Mouse (Mus musculus): ENCODE data around the gene Ndufaf7. TPM values are rescaled to one million over a fixed set of nuclear protein-coding genes. Genes with fewer than 3 reads are reported as not detected.

Gene Ndufaf7
- polyA plus RNA-seq (2014; fragmentation: Nextera tagmentation; extraction: Ambion mirVana), result 59.5 and 66.0 TPM in 2 replicates

- H3K4me2 ChIP-seq (replicated peaks), result peak within 1 kb of the TSS; percentile 73
- peak; percentile 99 for DNase-seq (ENCODE audit: low spot score)
- H3K36me3 ChIP-seq (replicated peaks; ENCODE audit: control insufficient read depth, insufficient read depth), result peaks cover 57% of the 10 kb centered on the region
- under 1% methylated on average over 45 of the region's 45 CpGs for WGBS
- H3K4me1 ChIP-seq (replicated peaks; ENCODE audit: control insufficient read depth, insufficient read depth, low read length), result peaks cover 17% of the 10 kb centered on the region
- ATAC-seq (ENCODE audit: low FRiP score), result peak; percentile 100
- no peaks in the 10 kb centered on the region for H3K27me3 ChIP-seq (ENCODE audit: control insufficient read depth, insufficient read depth, low read length)
- H3K27ac ChIP-seq, result peak within 1 kb of the TSS; percentile 51
- peak within 1 kb of the TSS; percentile 60 for H3K4me3 ChIP-seq (replicated peaks; ENCODE audit: low read length)
- H3K9me3 ChIP-seq (ENCODE audit: control insufficient read depth, low read length), result no peaks in the 10 kb centered on the region
- H3K9ac ChIP-seq, result peak within 1 kb of the TSS; percentile 68
Observed at GRCm38 (mm10) chr17:78936466-78937228, at the start of gene Ndufaf7, which contains the start of gene Cebpz. TSS of gene Ndufaf7 (plus strand) at chr17:78937136. TSS of gene Cebpz (minus strand) at chr17:78937066.

GRCm38 (mm10) chr17:78888554-78888953 lies 48.4 kb upstream of the Ndufaf7 start:
- no peak for DNase-seq (ENCODE audit: low spot score)
- no peak overlapping the region for H3K27ac ChIP-seq
- 80% methylated on average over 4 of the region's 4 CpGs for WGBS
- no peak overlapping the region for H3K4me2 ChIP-seq (replicated peaks)
- no peak for ATAC-seq (ENCODE audit: low FRiP score)
- no peak overlapping the region for H3K4me3 ChIP-seq (replicated peaks; ENCODE audit: low read length)
- H3K4me1 ChIP-seq (replicated peaks; ENCODE audit: control insufficient read depth, insufficient read depth, low read length), result no peaks in the 10 kb centered on the region
- H3K27me3 ChIP-seq (ENCODE audit: control insufficient read depth, insufficient read depth, low read length), result no peaks in the 10 kb centered on the region
- H3K36me3 ChIP-seq (replicated peaks; ENCODE audit: control insufficient read depth, insufficient read depth), result no peaks in the 10 kb centered on the region
- H3K9ac ChIP-seq, result no peak overlapping the region
- H3K9me3 ChIP-seq (ENCODE audit: control insufficient read depth, low read length), result no peaks in the 10 kb centered on the region

DNA sequence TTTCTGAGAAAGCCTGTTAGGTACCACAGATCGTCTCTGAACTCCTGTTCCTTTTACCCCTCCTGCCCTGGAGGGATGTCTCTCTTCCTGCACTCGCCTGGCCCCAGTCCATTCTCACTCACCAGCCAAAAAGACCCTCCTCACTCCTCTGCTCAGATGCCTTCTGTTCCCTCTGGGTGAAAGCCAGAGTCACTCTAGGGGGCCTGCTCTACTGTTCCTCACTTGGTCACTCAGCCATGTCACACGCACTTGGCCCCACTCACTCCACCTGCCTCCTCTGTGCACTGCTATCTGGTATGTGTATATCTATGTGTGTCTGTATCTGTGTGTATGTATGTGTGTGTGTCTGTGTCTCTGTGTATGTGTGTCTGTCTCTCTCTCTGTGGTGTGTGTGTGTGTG lies 47.8 kb upstream of the Ndufaf7 start:
- H3K4me2 ChIP-seq (replicated peaks), result no peak overlapping the region
- no peaks in the 10 kb centered on the region for H3K4me1 ChIP-seq (replicated peaks; ENCODE audit: control insufficient read depth, insufficient read depth, low read length)
- DNase-seq (ENCODE audit: low spot score), result peak; percentile 41
- no peaks in the 10 kb centered on the region for H3K36me3 ChIP-seq (replicated peaks; ENCODE audit: control insufficient read depth, insufficient read depth)
- 0 out of 2 replicates have a peak, but pooled peaks have one; percentile 24 for ATAC-seq (ENCODE audit: low FRiP score)
- no peak overlapping the region for H3K27ac ChIP-seq
- 37% methylated on average over 3 of the region's 3 CpGs for WGBS
- no peak overlapping the region for H3K9ac ChIP-seq
- no peaks in the 10 kb centered on the region for H3K9me3 ChIP-seq (ENCODE audit: control insufficient read depth, low read length)
- no peak overlapping the region for H3K4me3 ChIP-seq (replicated peaks; ENCODE audit: low read length)
- H3K27me3 ChIP-seq (ENCODE audit: control insufficient read depth, insufficient read depth, low read length), result no peaks in the 10 kb centered on the region

DNA sequence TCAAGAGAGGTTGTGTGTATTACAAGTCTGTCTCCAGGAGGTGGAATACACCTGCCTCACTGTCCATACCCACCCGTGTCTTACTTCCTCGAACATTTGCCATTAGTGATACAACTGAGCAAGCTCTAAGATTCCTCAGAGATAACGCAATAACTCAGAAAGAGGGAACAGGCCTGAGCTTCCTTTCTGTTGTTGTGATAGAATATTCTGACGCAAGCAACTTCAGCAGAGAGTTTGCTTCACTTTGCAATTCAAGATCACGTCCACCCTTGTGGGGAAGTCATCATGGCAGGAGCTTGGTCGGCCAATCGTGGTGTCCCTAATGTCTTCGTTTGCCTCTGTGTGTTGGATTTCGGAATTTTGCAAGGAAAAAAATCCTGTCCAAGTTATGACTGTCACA lies 45.9 kb upstream of the Ndufaf7 start:
- Histone ChIP-seq H3K27me3 (ENCODE audit: control insufficient read depth, insufficient read depth, low read length) (no peaks in the 10 kb centered on the region), H3K9ac (no peak overlapping the region), H3K9me3 (ENCODE audit: control insufficient read depth, low read length) (no peaks in the 10 kb centered on the region), H3K4me1 (replicated peaks; ENCODE audit: control insufficient read depth, insufficient read depth, low read length) (no peaks in the 10 kb centered on the region), H3K4me2 (replicated peaks) (no peak overlapping the region), H3K27ac (no peak overlapping the region), H3K4me3 (replicated peaks; ENCODE audit: low read length) (no peak overlapping the region), H3K36me3 (replicated peaks; ENCODE audit: control insufficient read depth, insufficient read depth) (no peaks in the 10 kb centered on the region)
- DNase-seq (ENCODE audit: low spot score) (no peak), ATAC-seq (ENCODE audit: low FRiP score) (no peak)
- WGBS, result 89% methylated on average over 9 of the region's 9 CpGs

GRCm38 (mm10) chr17:78894991-78895390 lies 41.9 kb upstream of the Ndufaf7 start:
- Histone ChIP-seq H3K27ac (no peak overlapping the region), H3K9ac (no peak overlapping the region), H3K4me1 (replicated peaks; ENCODE audit: control insufficient read depth, insufficient read depth, low read length) (no peaks in the 10 kb centered on the region), H3K4me2 (replicated peaks) (no peak overlapping the region), H3K4me3 (replicated peaks; ENCODE audit: low read length) (no peak overlapping the region), H3K9me3 (ENCODE audit: control insufficient read depth, low read length) (no peaks in the 10 kb centered on the region), H3K36me3 (replicated peaks; ENCODE audit: control insufficient read depth, insufficient read depth) (no peaks in the 10 kb centered on the region), H3K27me3 (ENCODE audit: control insufficient read depth, insufficient read depth, low read length) (no peaks in the 10 kb centered on the region)
- DNase-seq (ENCODE audit: low spot score), result no peak
- ATAC-seq (ENCODE audit: low FRiP score), result no peak
- WGBS, result 83% methylated on average over 7 of the region's 7 CpGs

- no peak overlapping the region for H3K4me3 ChIP-seq (replicated peaks; ENCODE audit: low read length)
- H3K27me3 ChIP-seq (ENCODE audit: control insufficient read depth, insufficient read depth, low read length), result no peaks in the 10 kb centered on the region
- H3K36me3 ChIP-seq (replicated peaks; ENCODE audit: control insufficient read depth, insufficient read depth), result no peaks in the 10 kb centered on the region
- ATAC-seq (ENCODE audit: low FRiP score) (no peak; the same call in 1 of the 2 replicates), DNase-seq (ENCODE audit: low spot score) (peak; percentile 74)
- no peaks in the 10 kb centered on the region for H3K4me1 ChIP-seq (replicated peaks; ENCODE audit: control insufficient read depth, insufficient read depth, low read length)
- H3K9me3 ChIP-seq (ENCODE audit: control insufficient read depth, low read length), result no peaks in the 10 kb centered on the region
- no peak overlapping the region for H3K27ac ChIP-seq
- 39% methylated on average over 8 of the region's 8 CpGs for WGBS
- no peak overlapping the region for H3K9ac ChIP-seq
- 0 out of 2 replicates have a peak overlapping the region, but pooled peaks have one; percentile 17 for H3K4me2 ChIP-seq (replicated peaks)
Observed at GRCm38 (mm10) chr17:78895394-78895793, 41.5 kb upstream of the Ndufaf7 start.

GRCm38 (mm10) chr17:78903158-78903557 lies 33.8 kb upstream of the Ndufaf7 start:
- H3K36me3 ChIP-seq (replicated peaks; ENCODE audit: control insufficient read depth, insufficient read depth), result no peaks in the 10 kb centered on the region

DNA sequence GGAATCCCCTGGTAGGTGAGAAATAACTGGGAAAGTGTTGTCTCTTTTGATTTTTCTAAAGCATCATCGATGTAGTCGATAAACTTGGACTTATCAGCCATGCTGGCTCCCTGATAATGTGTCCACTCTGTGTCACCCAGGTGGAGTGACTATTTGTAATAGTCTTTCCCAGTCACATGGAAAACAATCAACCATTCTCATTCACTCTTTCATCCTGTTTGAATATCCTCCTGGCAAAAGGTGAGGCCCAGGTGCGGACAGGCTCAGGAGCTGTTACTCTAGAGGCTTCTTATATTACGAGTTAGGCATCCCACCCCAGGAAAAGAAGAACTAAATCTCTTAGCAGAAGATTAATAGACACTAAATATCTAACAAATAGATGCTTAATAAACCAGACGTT lies 30.0 kb upstream of the Ndufaf7 start, which contains the start of gene Sult6b1:
TSS of gene Sult6b1 (minus strand) at position 101 of the 400 bp plus-strand sequence.
- DNase-seq (ENCODE audit: low spot score) (no peak), ATAC-seq (ENCODE audit: low FRiP score) (no peak)
- H3K36me3 ChIP-seq (replicated peaks; ENCODE audit: control insufficient read depth, insufficient read depth), result no peaks in the 10 kb centered on the region
- no peaks in the 10 kb centered on the region for H3K9me3 ChIP-seq (ENCODE audit: control insufficient read depth, low read length)
- H3K4me3 ChIP-seq (replicated peaks; ENCODE audit: low read length), result no peak within 1 kb of the TSS
- H3K4me2 ChIP-seq (replicated peaks), result no peak within 1 kb of the TSS
- WGBS, result 89% methylated on average over 5 of the region's 5 CpGs
- H3K27me3 ChIP-seq (ENCODE audit: control insufficient read depth, insufficient read depth, low read length), result no peaks in the 10 kb centered on the region; the same call in 1 of the 2 replicates
- H3K27ac ChIP-seq, result no peak within 1 kb of the TSS
- H3K9ac ChIP-seq, result no peak within 1 kb of the TSS
- no peaks in the 10 kb centered on the region for H3K4me1 ChIP-seq (replicated peaks; ENCODE audit: control insufficient read depth, insufficient read depth, low read length)

More at GRCm38 (mm10) chr17:78903158-78903557, 33.8 kb upstream of the Ndufaf7 start:
- DNase-seq (ENCODE audit: low spot score), result no peak
- 81% methylated on average over 2 of the region's 2 CpGs for WGBS
- Histone ChIP-seq H3K4me1 (replicated peaks; ENCODE audit: control insufficient read depth, insufficient read depth, low read length) (no peaks in the 10 kb centered on the region), H3K9ac (no peak overlapping the region), H3K27ac (no peak overlapping the region), H3K4me2 (replicated peaks) (no peak overlapping the region), H3K27me3 (ENCODE audit: control insufficient read depth, insufficient read depth, low read length) (no peaks in the 10 kb centered on the region), H3K4me3 (replicated peaks; ENCODE audit: low read length) (no peak overlapping the region), H3K9me3 (ENCODE audit: control insufficient read depth, low read length) (no peaks in the 10 kb centered on the region)
- ATAC-seq (ENCODE audit: low FRiP score), result no peak

DNA sequence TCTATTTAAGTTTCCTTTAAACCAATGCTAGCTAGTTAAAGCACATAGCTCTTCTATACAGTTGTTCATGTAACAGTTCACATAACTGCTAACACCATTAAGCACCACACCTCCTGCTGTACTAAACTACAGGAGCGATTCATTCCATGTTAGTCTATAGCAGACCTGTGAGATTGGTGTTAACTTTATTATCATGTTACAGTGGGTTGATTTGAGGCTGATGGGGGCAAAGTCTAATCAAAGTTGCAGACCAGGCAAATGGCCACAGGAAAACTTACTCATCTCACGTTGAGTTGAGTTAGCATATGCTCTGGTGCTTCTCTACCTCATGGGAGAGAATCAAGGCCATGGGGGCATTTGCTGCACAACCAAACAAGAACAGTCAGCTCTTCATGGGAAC lies 27.6 kb upstream of the Ndufaf7 start:
- Histone ChIP-seq H3K27me3 (ENCODE audit: control insufficient read depth, insufficient read depth, low read length) (no peaks in the 10 kb centered on the region; the same call in 1 of the 2 replicates), H3K4me3 (replicated peaks; ENCODE audit: low read length) (no peak overlapping the region), H3K4me1 (replicated peaks; ENCODE audit: control insufficient read depth, insufficient read depth, low read length) (no peaks in the 10 kb centered on the region), H3K4me2 (replicated peaks) (no peak overlapping the region), H3K9me3 (ENCODE audit: control insufficient read depth, low read length) (no peaks in the 10 kb centered on the region), H3K9ac (no peak overlapping the region), H3K36me3 (replicated peaks; ENCODE audit: control insufficient read depth, insufficient read depth) (no peaks in the 10 kb centered on the region), H3K27ac (no peak overlapping the region)
- DNase-seq (ENCODE audit: low spot score) (no peak), ATAC-seq (ENCODE audit: low FRiP score) (no peak)
- WGBS, result 84% methylated on average over 2 of the region's 2 CpGs

Measured in hindbrain, embryonic 14.5 days (tissue).